Mouse (Mus musculus) bone marrow, adult 2 months (tissue): Measurements from ENCODE around the gene Rptor. TPM values are rescaled to one million over a fixed set of nuclear protein-coding genes. Genes with fewer than 3 reads are reported as not detected.

ENCODE experiments used
- H3K27ac ChIP-seq: fragments of 200-500 bp; 2 replicates; pipeline ENCODE4 v1.5.1; 2012; ENCODE audit warnings: low read depth, mild to moderate bottlenecking, control low read depth, inconsistent platforms, low read length; ENCODE audit not compliant: control insufficient read depth, poor library complexity, insufficient read depth
- H3K4me1 ChIP-seq: fragments of 200-500 bp; 2 replicates; pipeline ENCODE4 v1.6.1; 2011; ENCODE audit warnings: low read length; ENCODE audit not compliant: control insufficient read depth, insufficient read depth
- H3K4me3 ChIP-seq: fragments of 200-500 bp; replicated peaks from 2 replicates; pipeline ENCODE3; 2011; ENCODE audit warnings: mild to moderate bottlenecking, low read depth, low read length, control low read depth; ENCODE audit not compliant: control insufficient read depth
- CTCF ChIP-seq: fragments of 200-500 bp; IDR thresholded peaks from 2 replicates; pipeline ENCODE4 v1.5.1; 2011; ENCODE audit warnings: low read length, control low read depth; ENCODE audit not compliant: control insufficient read depth, insufficient read depth
- POLR2A ChIP-seq: fragments of 200-500 bp; IDR thresholded peaks from 2 replicates; pipeline ENCODE4 v1.6.1; 2011; ENCODE audit warnings: low read depth, mild to moderate bottlenecking, control low read depth, low read length, borderline replicate concordance; ENCODE audit not compliant: control insufficient read depth
- WGBS: fragments of 180-500 bp; shearing (Covaris S2); methylation state at CpG from one replicate; pipeline ENCODE4 v1.1.7; 2018; 5-methylcytosine and 5-hydroxymethylcytosine counted together
- polyA plus RNA-seq: library from polyadenylated mRNA; stranded (reverse); fragments of >200 nt; gene quantifications from 2 replicates; pipeline ENCODE4 v1.2.4, GENCODE M21; 2011; ENCODE audit warnings: low replicate concordance; ENCODE audit not compliant: missing spikeins, insufficient read depth, insufficient read length

The Rptor gene
- polyA plus RNA-seq, 1 experiment = 15.6 TPM

GRCm38 (mm10) chr11:119724709-119725108, 122.0 kb downstream of the Rptor start:
- Histone ChIP-seq H3K4me3 (no peak overlapping the region), H3K27ac (no peak overlapping the region), H3K4me1 (no peaks in the 10 kb centered on the region)
- 80% methylated on average over 9 of the region's 9 CpGs for WGBS
- no peak for TF ChIP-seq POLR2A
- TF ChIP-seq CTCF = no peak

- no peak for TF ChIP-seq CTCF
- no peak for TF ChIP-seq POLR2A
- Histone ChIP-seq H3K27ac (no peak overlapping the region), H3K4me1 (no peaks in the 10 kb centered on the region), H3K4me3 (no peak overlapping the region)
- 83% methylated on average over 5 of the region's 5 CpGs for WGBS
Measured at GRCm38 (mm10) chr11:119731382-119731781, 128.7 kb downstream of the Rptor start.

- Histone ChIP-seq H3K4me1 (no peaks in the 10 kb centered on the region), H3K4me3 (no peak overlapping the region), H3K27ac (no peak overlapping the region)
- 88% methylated on average over 1 of the region's 1 CpGs for WGBS
- no peak for TF ChIP-seq POLR2A
- no peak for TF ChIP-seq CTCF
Measured at GRCm38 (mm10) chr11:119732362-119732761, 129.7 kb downstream of the Rptor start.

- Histone ChIP-seq H3K4me3 (no peak overlapping the region), H3K4me1 (no peaks in the 10 kb centered on the region), H3K27ac (no peak overlapping the region)
- WGBS = 47% methylated on average over 4 of the region's 4 CpGs
- TF ChIP-seq POLR2A = no peak
- no peak for TF ChIP-seq CTCF
Measured at GRCm38 (mm10) chr11:119732961-119733656, 130.4 kb downstream of the Rptor start.

GRCm38 (mm10) chr11:119733657-119733990, 130.9 kb downstream of the Rptor start:
- no peak overlapping the region for H3K27ac ChIP-seq
- H3K4me1 ChIP-seq = no peaks in the 10 kb centered on the region
- no peak for TF ChIP-seq CTCF
- H3K4me3 ChIP-seq = no peak overlapping the region
- WGBS = 89% methylated on average over 7 of the region's 7 CpGs

GRCm38 (mm10) chr11:119735152-119735551, 132.4 kb downstream of the Rptor start:
- Histone ChIP-seq H3K27ac (no peak overlapping the region), H3K4me3 (no peak overlapping the region), H3K4me1 (no peaks in the 10 kb centered on the region)
- WGBS = 84% methylated on average over 2 of the region's 2 CpGs
- TF ChIP-seq POLR2A (no peak), CTCF (no peak)

- no peak overlapping the region for H3K27ac ChIP-seq
- H3K4me1 ChIP-seq = no peaks in the 10 kb centered on the region
- H3K4me3 ChIP-seq = no peak overlapping the region
- 85% methylated on average over 7 of the region's 7 CpGs for WGBS
- TF ChIP-seq CTCF (no peak), POLR2A (no peak)
Measured at GRCm38 (mm10) chr11:119738990-119739846, 136.5 kb downstream of the Rptor start.

GRCm38 (mm10) chr11:119741401-119741800, 138.7 kb downstream of the Rptor start:
- Histone ChIP-seq H3K4me3 (no peak overlapping the region), H3K27ac (no peak overlapping the region), H3K4me1 (no peaks in the 10 kb centered on the region)
- TF ChIP-seq CTCF (no peak), POLR2A (no peak)
- 77% methylated on average over 1 of the region's 1 CpGs for WGBS
